Mouse (Mus musculus): ENCODE measurements around the gene Tmprss13. TPM values are rescaled to one million over a fixed set of nuclear protein-coding genes. Genes with fewer than 3 reads are reported as not detected.

Tmprss13 gene
- total and polyA plus RNA-seq, 2 experiments: not detected

- Histone ChIP-seq H3K4me3 (ENCODE audit: insufficient read depth, low read depth, low read length) (no peak overlapping the region), H3K9ac (ENCODE audit: low read depth, low read length) (no peak overlapping the region), H3K27ac (replicated peaks; ENCODE audit: insufficient read depth, low read depth, low read length) (no peak overlapping the region), H3K79me2 (ENCODE audit: control insufficient read depth, insufficient read depth, low read length) (no peaks in the 10 kb centered on the region), H3K27me3 (ENCODE audit: control insufficient read depth, insufficient read depth, low read length) (peaks cover 4% of the 10 kb centered on the region; the same call in 1 of the 2 replicates), H3K4me1 (ENCODE audit: control insufficient read depth, insufficient read depth, low read length) (peaks cover 3% of the 10 kb centered on the region; the same call in 1 of the 2 replicates), H3K36me3 (ENCODE audit: control insufficient read depth, insufficient read depth, low read length) (no peaks in the 10 kb centered on the region)
- DNase-seq (ENCODE audit: extremely low read depth, low read depth, low spot score): peak; percentile 13
- WGBS: 58% methylated on average over 4 of the region's 4 CpGs
- TF ChIP-seq CTCF (IDR thresholded peaks at IDR 0.05; ENCODE audit: low read depth, low read length): no peak
- TF ChIP-seq POLR2A (IDR thresholded peaks at IDR 0.05; ENCODE audit: extremely low read depth, insufficient read depth, low read length): no peak
Measured at GRCm38 (mm10) chr9:45376427-45376826, 57.5 kb downstream of the Tmprss13 start.

GRCm38 (mm10) chr9:45376883-45377282 is 58.0 kb downstream of the Tmprss13 start:
- peak; percentile 61 for DNase-seq (ENCODE audit: extremely low read depth, low read depth, low spot score)

DNA sequence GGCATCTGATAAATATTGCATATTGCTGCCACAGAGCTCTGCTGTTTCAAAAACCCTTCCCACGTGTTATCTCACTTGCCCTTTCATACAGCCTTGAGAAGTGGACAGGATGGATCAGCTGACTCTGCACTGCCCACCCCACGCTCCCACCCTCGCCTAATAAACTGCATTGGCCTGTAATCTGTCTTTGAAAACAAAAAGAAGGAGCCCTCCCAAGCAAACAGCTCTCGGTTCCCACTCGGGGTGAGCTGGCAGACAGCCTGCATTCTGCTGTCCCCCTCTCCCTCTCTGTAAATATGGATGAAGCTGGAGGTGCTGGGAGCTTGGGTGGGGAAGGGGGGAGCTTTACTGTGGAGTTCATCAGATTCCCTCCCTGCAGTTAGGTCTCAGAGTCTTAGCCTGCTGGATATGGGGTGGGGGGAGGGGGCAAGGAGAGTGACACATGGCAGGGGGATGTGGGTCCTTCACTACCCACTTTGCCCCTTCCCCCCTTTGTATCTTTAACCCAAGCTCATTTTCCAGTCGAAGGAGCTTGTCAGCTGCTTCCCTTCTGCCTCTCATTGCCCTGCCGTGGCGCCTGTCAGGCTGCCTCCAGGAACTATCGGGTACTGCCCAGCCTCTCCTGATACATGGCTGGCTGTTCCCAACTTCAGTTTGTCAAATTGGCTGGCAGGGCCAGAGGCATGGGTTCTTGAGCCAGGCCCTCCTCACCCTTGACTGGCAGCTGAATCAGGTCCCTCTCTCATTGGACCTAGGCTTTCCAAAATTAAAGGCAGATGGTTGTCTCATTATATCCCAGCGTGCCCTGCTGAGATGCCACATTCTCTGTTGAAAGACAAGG is 61.7 kb downstream of the Tmprss13 start:
- no peak overlapping the region for H3K27ac ChIP-seq (replicated peaks; ENCODE audit: insufficient read depth, low read depth, low read length)
- DNase-seq (ENCODE audit: extremely low read depth, low read depth, low spot score): no peak
- TF ChIP-seq CTCF (IDR thresholded peaks at IDR 0.05; ENCODE audit: low read depth, low read length) (no peak), POLR2A (IDR thresholded peaks at IDR 0.05; ENCODE audit: extremely low read depth, insufficient read depth, low read length) (no peak)
- H3K79me2 ChIP-seq (ENCODE audit: control insufficient read depth, insufficient read depth, low read length): no peaks in the 10 kb centered on the region
- H3K4me1 ChIP-seq (ENCODE audit: control insufficient read depth, insufficient read depth, low read length): peaks cover 3% of the 10 kb centered on the region; the same call in 1 of the 2 replicates
- H3K4me3 ChIP-seq (ENCODE audit: insufficient read depth, low read depth, low read length): no peak overlapping the region
- H3K36me3 ChIP-seq (ENCODE audit: control insufficient read depth, insufficient read depth, low read length): no peaks in the 10 kb centered on the region
- WGBS: 56% methylated on average over 10 of the region's 10 CpGs
- H3K27me3 ChIP-seq (ENCODE audit: control insufficient read depth, insufficient read depth, low read length): no peaks in the 10 kb centered on the region
- no peak overlapping the region for H3K9ac ChIP-seq (ENCODE audit: low read depth, low read length)

More at GRCm38 (mm10) chr9:45376883-45377282, 58.0 kb downstream of the Tmprss13 start:
- no peaks in the 10 kb centered on the region for H3K36me3 ChIP-seq (ENCODE audit: control insufficient read depth, insufficient read depth, low read length)
- TF ChIP-seq CTCF (IDR thresholded peaks at IDR 0.05; ENCODE audit: low read depth, low read length) (no peak), POLR2A (IDR thresholded peaks at IDR 0.05; ENCODE audit: extremely low read depth, insufficient read depth, low read length) (no peak)
- H3K4me1 ChIP-seq (ENCODE audit: control insufficient read depth, insufficient read depth, low read length): peaks cover 3% of the 10 kb centered on the region; the same call in 1 of the 2 replicates
- no peak overlapping the region for H3K27ac ChIP-seq (replicated peaks; ENCODE audit: insufficient read depth, low read depth, low read length)
- no peak overlapping the region for H3K9ac ChIP-seq (ENCODE audit: low read depth, low read length)
- no peaks in the 10 kb centered on the region for H3K79me2 ChIP-seq (ENCODE audit: control insufficient read depth, insufficient read depth, low read length)
- H3K27me3 ChIP-seq (ENCODE audit: control insufficient read depth, insufficient read depth, low read length): no peaks in the 10 kb centered on the region
- WGBS: 22% methylated on average over 2 of the region's 2 CpGs
- H3K4me3 ChIP-seq (ENCODE audit: insufficient read depth, low read depth, low read length): no peak overlapping the region

DNA sequence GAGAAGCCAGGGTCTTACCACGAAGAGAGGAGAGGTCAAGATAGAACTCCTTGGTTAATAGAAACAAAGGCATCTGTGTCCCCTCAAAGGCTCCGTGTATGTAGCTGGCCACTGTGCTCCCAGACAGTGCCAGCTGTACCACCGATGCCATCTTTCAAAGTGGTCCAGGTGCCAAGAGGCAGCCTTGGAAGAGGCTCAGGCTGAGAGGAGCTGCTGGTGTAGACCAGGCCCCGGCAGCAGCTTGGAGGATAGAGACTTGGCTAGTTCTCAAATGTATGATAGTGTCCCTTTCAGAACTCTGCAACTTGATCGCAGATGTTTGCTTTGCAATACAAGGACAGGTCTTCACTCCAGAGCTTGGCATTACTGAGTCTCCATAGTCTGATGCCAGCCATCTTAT is 63.4 kb downstream of the Tmprss13 start:
- H3K79me2 ChIP-seq (ENCODE audit: control insufficient read depth, insufficient read depth, low read length): no peaks in the 10 kb centered on the region
- no peak for DNase-seq (ENCODE audit: extremely low read depth, low read depth, low spot score)
- TF ChIP-seq CTCF (IDR thresholded peaks at IDR 0.05; ENCODE audit: low read depth, low read length): no peak
- TF ChIP-seq POLR2A (IDR thresholded peaks at IDR 0.05; ENCODE audit: extremely low read depth, insufficient read depth, low read length): no peak
- WGBS: 77% methylated on average over 5 of the region's 5 CpGs
- no peak overlapping the region for H3K4me3 ChIP-seq (ENCODE audit: insufficient read depth, low read depth, low read length)
- no peak overlapping the region for H3K9ac ChIP-seq (ENCODE audit: low read depth, low read length)
- no peaks in the 10 kb centered on the region for H3K4me1 ChIP-seq (ENCODE audit: control insufficient read depth, insufficient read depth, low read length)
- H3K27ac ChIP-seq (replicated peaks; ENCODE audit: insufficient read depth, low read depth, low read length): no peak overlapping the region
- H3K27me3 ChIP-seq (ENCODE audit: control insufficient read depth, insufficient read depth, low read length): no peaks in the 10 kb centered on the region
- no peaks in the 10 kb centered on the region for H3K36me3 ChIP-seq (ENCODE audit: control insufficient read depth, insufficient read depth, low read length)

DNA sequence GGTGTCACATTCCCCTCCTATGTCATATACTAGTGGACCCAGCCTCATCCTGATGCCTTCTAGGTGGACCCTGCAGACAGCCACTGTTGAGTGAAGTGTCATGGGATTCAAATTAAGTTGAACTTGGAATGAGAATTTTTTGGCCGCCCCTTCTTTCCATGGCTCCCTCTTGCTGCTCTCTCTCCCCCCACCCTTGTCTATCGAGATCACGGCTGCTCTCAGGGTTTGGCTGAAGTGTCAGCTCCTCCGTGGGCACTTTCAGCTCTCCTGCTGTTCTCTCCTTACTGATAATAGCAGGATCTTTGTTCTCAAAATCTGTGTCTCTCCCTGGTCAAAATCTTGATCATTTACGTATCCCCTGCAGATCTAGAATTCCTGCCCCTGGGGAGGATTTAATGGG is 63.9 kb downstream of the Tmprss13 start:
- DNase-seq (ENCODE audit: extremely low read depth, low read depth, low spot score): no peak
- TF ChIP-seq POLR2A (IDR thresholded peaks at IDR 0.05; ENCODE audit: extremely low read depth, insufficient read depth, low read length) (no peak), CTCF (IDR thresholded peaks at IDR 0.05; ENCODE audit: low read depth, low read length) (no peak)
- no peaks in the 10 kb centered on the region for H3K79me2 ChIP-seq (ENCODE audit: control insufficient read depth, insufficient read depth, low read length)
- H3K36me3 ChIP-seq (ENCODE audit: control insufficient read depth, insufficient read depth, low read length): no peaks in the 10 kb centered on the region
- no peak overlapping the region for H3K27ac ChIP-seq (replicated peaks; ENCODE audit: insufficient read depth, low read depth, low read length)
- no peak overlapping the region for H3K9ac ChIP-seq (ENCODE audit: low read depth, low read length)
- no peaks in the 10 kb centered on the region for H3K4me1 ChIP-seq (ENCODE audit: control insufficient read depth, insufficient read depth, low read length)
- no peaks in the 10 kb centered on the region for H3K27me3 ChIP-seq (ENCODE audit: control insufficient read depth, insufficient read depth, low read length)
- H3K4me3 ChIP-seq (ENCODE audit: insufficient read depth, low read depth, low read length): no peak overlapping the region
- 85% methylated on average over 5 of the region's 5 CpGs for WGBS

- 92% methylated on average over 6 of the region's 6 CpGs for WGBS
- Histone ChIP-seq H3K27ac (replicated peaks; ENCODE audit: insufficient read depth, low read depth, low read length) (no peak overlapping the region), H3K9ac (ENCODE audit: low read depth, low read length) (no peak overlapping the region), H3K4me1 (ENCODE audit: control insufficient read depth, insufficient read depth, low read length) (no peaks in the 10 kb centered on the region), H3K4me3 (ENCODE audit: insufficient read depth, low read depth, low read length) (no peak overlapping the region), H3K79me2 (ENCODE audit: control insufficient read depth, insufficient read depth, low read length) (no peaks in the 10 kb centered on the region), H3K36me3 (ENCODE audit: control insufficient read depth, insufficient read depth, low read length) (no peaks in the 10 kb centered on the region), H3K27me3 (ENCODE audit: control insufficient read depth, insufficient read depth, low read length) (no peaks in the 10 kb centered on the region)
- TF ChIP-seq POLR2A (IDR thresholded peaks at IDR 0.05; ENCODE audit: extremely low read depth, insufficient read depth, low read length) (no peak), CTCF (IDR thresholded peaks at IDR 0.05; ENCODE audit: low read depth, low read length) (no peak)
- no peak for DNase-seq (ENCODE audit: extremely low read depth, low read depth, low spot score)
Measured at GRCm38 (mm10) chr9:45383883-45384282, 65.0 kb downstream of the Tmprss13 start.

All from liver, adult 2 months (tissue).